Mouse (Mus musculus) lung, postnatal 0 days (tissue): ENCODE results near the gene Pipox.

Source experiments
- CTCF ChIP-seq: IDR thresholded peaks from 2 replicates; pipeline ENCODE4 v1.5.1; 2016; ENCODE audit warnings: antibody characterized with exemption, mild to moderate bottlenecking
- EP300 ChIP-seq: IDR thresholded peaks from 2 replicates; pipeline ENCODE4 v1.6.1; 2016; ENCODE audit warnings: antibody characterized with exemption, mild to moderate bottlenecking, control low read depth

DNA sequence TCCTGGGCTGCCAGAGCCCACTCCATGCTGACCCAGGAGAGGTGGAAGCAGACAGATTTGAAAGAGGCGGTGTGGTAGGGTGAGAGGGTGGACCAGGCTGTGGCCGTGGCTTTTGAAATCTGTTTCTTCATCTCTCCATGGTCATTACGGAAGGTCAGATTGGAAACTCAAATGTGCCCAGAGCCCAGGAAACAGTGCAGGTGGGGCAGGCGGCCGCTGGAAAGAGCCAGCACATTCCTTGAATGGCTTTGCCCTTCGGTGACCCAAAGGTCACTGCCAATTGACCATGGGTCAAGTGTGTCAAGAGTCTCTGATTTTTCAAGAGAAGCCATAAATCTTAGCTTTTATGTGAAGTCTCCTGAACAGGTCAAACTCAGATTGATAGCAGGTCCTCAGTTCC is 19.6 kb upstream of the Pipox start:
- TF ChIP-seq CTCF (no peak), EP300 (no peak)
